Mouse (Mus musculus): ENCODE results near the gene Kars. TPM values are rescaled to one million over a fixed set of nuclear protein-coding genes. Genes with fewer than 3 reads are reported as not detected.
A peak's percentile ranks its signal among the peaks of the same experiment; 100 is the strongest.

Gene Kars
- polyA plus RNA-seq, 1 experiment from 2014 or later, result 162 TPM

- Histone ChIP-seq H3K27ac (no peak within 1 kb of the TSS), H3K9me3 (replicated peaks) (no peaks in the 10 kb centered on the region), H3K9ac (no peak within 1 kb of the TSS), H3K27me3 (replicated peaks) (no peaks in the 10 kb centered on the region), H3K4me1 (peaks cover 20% of the 10 kb centered on the region), H3K4me3 (no peak within 1 kb of the TSS), H3K36me3 (peaks cover 47% of the 10 kb centered on the region), H3K4me2 (no peak within 1 kb of the TSS)
- no peak for ATAC-seq
- 90% methylated on average over 11 of the region's 11 CpGs for WGBS (ENCODE audit: insufficient replicate concordance)
These were observed 3.8 kb upstream of the Kars start, which contains the start of gene Gm6793 for GRCm38 (mm10) chr8:112014936-112015335. TSS of gene Gm6793 (minus strand) at chr8:112015036.

GRCm38 (mm10) chr8:112011816-112012242 lies 706 bp upstream of the Kars start:
- peak; percentile 57 for ATAC-seq
- Histone ChIP-seq H3K4me1 (peaks cover 47% of the 10 kb centered on the region), H3K27ac (peak overlapping the region; percentile 90), H3K36me3 (peaks cover 36% of the 10 kb centered on the region), H3K9me3 (replicated peaks) (no peaks in the 10 kb centered on the region), H3K9ac (peak overlapping the region; percentile 91), H3K4me2 (peak overlapping the region; percentile 96), H3K27me3 (replicated peaks) (no peaks in the 10 kb centered on the region), H3K4me3 (peak overlapping the region; percentile 89)
- WGBS (ENCODE audit: insufficient replicate concordance), result under 1% methylated on average over 40 of the region's 40 CpGs

- 70% methylated on average over 7 of the region's 7 CpGs for whole genome bisulfite sequencing (ENCODE audit: insufficient replicate concordance)
These were observed 1.6 kb downstream of the Kars start for GRCm38 (mm10) chr8:112009558-112009957.

DNA sequence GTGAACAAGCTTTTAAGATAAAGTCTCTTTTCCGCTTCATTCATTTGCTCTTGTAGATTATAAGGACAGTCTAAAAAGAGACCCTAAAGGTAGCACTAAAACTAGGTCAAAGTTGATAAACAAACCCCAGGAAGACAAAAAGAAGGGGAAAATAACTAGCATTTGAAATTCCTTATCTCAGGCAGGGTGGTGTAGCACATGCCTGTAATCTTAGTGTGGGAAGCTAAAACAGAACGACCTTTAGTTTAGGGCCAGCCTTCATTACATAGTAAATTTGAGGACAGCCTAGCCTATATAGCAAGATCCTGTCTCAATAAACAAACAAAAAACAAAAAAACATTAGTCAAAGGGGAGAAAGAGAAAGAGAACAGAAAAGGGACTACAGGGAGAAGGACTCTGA lies 3.5 kb downstream of the Kars start:
- no peaks in the 10 kb centered on the region for H3K9me3 ChIP-seq (replicated peaks)
- no peak overlapping the region for H3K4me3 ChIP-seq
- no peak for ATAC-seq
- 0 out of 2 replicates have a peak overlapping the region, but pooled peaks have one; percentile 36 for H3K27ac ChIP-seq
- 45% methylated on average over 2 of the region's 2 CpGs for WGBS (ENCODE audit: insufficient replicate concordance)
- H3K4me1 ChIP-seq, result peaks cover 40% of the 10 kb centered on the region
- H3K36me3 ChIP-seq, result peaks cover 59% of the 10 kb centered on the region
- H3K9ac ChIP-seq, result 0 out of 2 replicates have a peak overlapping the region, but pooled peaks have one; percentile 2
- H3K4me2 ChIP-seq, result peak overlapping the region; percentile 36
- no peaks in the 10 kb centered on the region for H3K27me3 ChIP-seq (replicated peaks)

More at GRCm38 (mm10) chr8:112009558-112009957, 1.6 kb downstream of the Kars start:
- no peaks in the 10 kb centered on the region for H3K9me3 ChIP-seq (replicated peaks)
- H3K27ac ChIP-seq, result no peak overlapping the region
- ATAC-seq, result no peak
- peaks cover 40% of the 10 kb centered on the region for H3K36me3 ChIP-seq
- peak overlapping the region; percentile 89 for H3K4me3 ChIP-seq
- peak overlapping the region; percentile 96 for H3K4me2 ChIP-seq
- no peaks in the 10 kb centered on the region for H3K27me3 ChIP-seq (replicated peaks)
- peaks cover 47% of the 10 kb centered on the region for H3K4me1 ChIP-seq
- no peak overlapping the region for H3K9ac ChIP-seq

- Histone ChIP-seq H3K9ac (no peak overlapping the region), H3K27ac (no peak overlapping the region), H3K4me1 (peaks cover 34% of the 10 kb centered on the region), H3K36me3 (peaks cover 80% of the 10 kb centered on the region), H3K27me3 (replicated peaks) (no peaks in the 10 kb centered on the region), H3K4me3 (no peak overlapping the region), H3K4me2 (no peak overlapping the region), H3K9me3 (replicated peaks) (no peaks in the 10 kb centered on the region)
- no peak for ATAC-seq
- WGBS (ENCODE audit: insufficient replicate concordance), result 78% methylated on average over 6 of the region's 6 CpGs
These were observed 5.5 kb downstream of the Kars start for GRCm38 (mm10) chr8:112005601-112006000.

- Histone ChIP-seq H3K36me3 (peaks cover 88% of the 10 kb centered on the region), H3K4me2 (no peak overlapping the region), H3K27ac (no peak overlapping the region), H3K9me3 (replicated peaks) (no peaks in the 10 kb centered on the region), H3K9ac (no peak overlapping the region), H3K4me1 (peaks cover 25% of the 10 kb centered on the region), H3K4me3 (no peak overlapping the region), H3K27me3 (replicated peaks) (no peaks in the 10 kb centered on the region)
- no peak for ATAC-seq
These were observed 6.4 kb downstream of the Kars start for GRCm38 (mm10) chr8:112004754-112005153.

DNA sequence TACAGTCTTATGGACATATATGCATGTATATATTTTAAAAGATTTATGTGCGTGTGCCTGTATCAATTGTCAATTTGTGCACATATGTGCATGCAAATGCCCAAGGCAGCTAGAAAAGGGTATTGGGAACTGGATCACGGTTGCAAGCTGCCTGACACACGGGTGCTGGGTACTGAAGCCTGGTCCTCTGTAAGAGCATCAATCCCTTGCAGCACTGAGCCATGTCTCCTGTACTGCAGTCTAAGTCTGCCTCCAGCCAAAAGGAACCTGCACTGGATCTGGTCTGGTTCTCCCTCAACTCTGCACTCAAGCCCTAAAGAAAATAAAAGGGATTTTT lies 18.5 kb downstream of the Kars start:
- ATAC-seq, result no peak
- Histone ChIP-seq H3K9me3 (replicated peaks) (no peaks in the 10 kb centered on the region), H3K4me2 (peak overlapping the region; percentile 91), H3K4me1 (peaks cover 19% of the 10 kb centered on the region), H3K27me3 (replicated peaks) (no peaks in the 10 kb centered on the region), H3K27ac (no peak overlapping the region), H3K9ac (no peak overlapping the region), H3K4me3 (no peak overlapping the region), H3K36me3 (peaks cover 69% of the 10 kb centered on the region)
- WGBS (ENCODE audit: insufficient replicate concordance), result 61% methylated on average over 3 of the region's 3 CpGs

GRCm38 (mm10) chr8:111992013-111992702 lies 19.0 kb downstream of the Kars start, which contains the start of gene Adat1:
TSS of gene Adat1 (minus strand) at chr8:111992302.
- Histone ChIP-seq H3K27me3 (replicated peaks) (no peaks in the 10 kb centered on the region), H3K9me3 (replicated peaks) (no peaks in the 10 kb centered on the region), H3K4me3 (peak within 1 kb of the TSS; percentile 86), H3K4me2 (peak within 1 kb of the TSS; percentile 91), H3K4me1 (peaks cover 19% of the 10 kb centered on the region), H3K9ac (peak within 1 kb of the TSS; percentile 85), H3K36me3 (peaks cover 69% of the 10 kb centered on the region), H3K27ac (peak within 1 kb of the TSS; percentile 56; the same call in 1 of the 2 replicates)
- ATAC-seq, result peak; percentile 94
- WGBS (ENCODE audit: insufficient replicate concordance), result 3% methylated on average over 32 of the region's 33 CpGs

DNA sequence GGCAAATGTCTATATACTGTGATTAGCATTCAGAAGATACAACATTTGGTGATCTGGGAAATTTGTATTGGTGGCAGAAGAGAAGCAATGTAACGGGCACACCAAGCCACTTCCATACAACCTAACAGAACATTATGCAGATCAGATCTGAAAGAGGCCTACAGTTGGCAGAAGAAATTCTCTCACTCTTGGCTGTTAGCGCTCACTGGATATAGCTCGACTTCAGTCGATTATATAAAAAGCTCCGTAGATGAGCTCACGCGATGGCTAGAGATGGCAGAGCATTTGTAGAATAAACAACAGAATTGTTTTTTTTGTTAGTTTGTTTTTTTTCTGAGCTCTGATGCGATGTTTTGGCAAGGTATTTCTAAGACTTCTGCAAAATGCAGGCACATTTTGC lies 19.8 kb downstream of the Kars start:
- peak overlapping the region; percentile 86 for H3K4me3 ChIP-seq
- H3K4me1 ChIP-seq, result peaks cover 19% of the 10 kb centered on the region
- no peak for ATAC-seq
- no peaks in the 10 kb centered on the region for H3K27me3 ChIP-seq (replicated peaks)
- no peaks in the 10 kb centered on the region for H3K9me3 ChIP-seq (replicated peaks)
- peak overlapping the region; percentile 85 for H3K9ac ChIP-seq
- 49% methylated on average over 8 of the region's 8 CpGs for WGBS (ENCODE audit: insufficient replicate concordance)
- no peak overlapping the region for H3K27ac ChIP-seq
- H3K36me3 ChIP-seq, result peaks cover 66% of the 10 kb centered on the region
- peak overlapping the region; percentile 91 for H3K4me2 ChIP-seq

DNA sequence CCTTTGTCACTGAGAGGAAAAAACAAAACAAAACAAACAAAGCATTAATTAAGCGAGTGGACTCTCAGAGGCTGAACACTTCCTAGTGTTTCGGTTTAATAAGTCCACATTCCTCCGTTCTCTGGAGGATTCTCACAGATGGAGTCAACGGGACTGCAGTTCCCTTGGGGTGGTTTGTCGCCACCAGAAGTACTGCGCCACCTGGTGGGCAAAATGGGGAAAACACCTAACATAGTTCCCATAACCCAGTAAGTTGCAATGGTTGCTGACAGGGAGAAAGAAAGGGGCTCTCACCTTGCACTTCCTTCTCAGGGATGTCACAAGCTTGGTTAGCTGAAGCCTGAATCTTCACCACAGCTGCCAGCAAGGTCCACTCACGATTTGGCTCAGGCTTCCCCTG lies 21.2 kb downstream of the Kars start:
- H3K9ac ChIP-seq, result no peak overlapping the region
- no peak overlapping the region for H3K4me3 ChIP-seq
- peaks cover 64% of the 10 kb centered on the region for H3K36me3 ChIP-seq
- H3K4me2 ChIP-seq, result 0 out of 2 replicates have a peak overlapping the region, but pooled peaks have one; percentile 8
- no peaks in the 10 kb centered on the region for H3K27me3 ChIP-seq (replicated peaks)
- peaks cover 20% of the 10 kb centered on the region for H3K4me1 ChIP-seq
- peak; percentile 30; the same call in 1 of the 2 replicates for ATAC-seq
- WGBS (ENCODE audit: insufficient replicate concordance), result 11% methylated on average over 7 of the region's 7 CpGs
- H3K27ac ChIP-seq, result no peak overlapping the region
- H3K9me3 ChIP-seq (replicated peaks), result no peaks in the 10 kb centered on the region

- Histone ChIP-seq H3K27ac (no peak overlapping the region), H3K4me2 (no peak overlapping the region), H3K9ac (no peak overlapping the region), H3K9me3 (replicated peaks) (no peaks in the 10 kb centered on the region), H3K4me1 (peaks cover 13% of the 10 kb centered on the region; the same call in 1 of the 2 replicates), H3K4me3 (no peak overlapping the region), H3K36me3 (peaks cover 82% of the 10 kb centered on the region), H3K27me3 (replicated peaks) (no peaks in the 10 kb centered on the region)
- ATAC-seq, result no peak
- 51% methylated on average over 10 of the region's 10 CpGs for WGBS (ENCODE audit: insufficient replicate concordance)
These were observed 26.6 kb downstream of the Kars start for GRCm38 (mm10) chr8:111984511-111984910.

- Histone ChIP-seq H3K27ac (no peak overlapping the region), H3K27me3 (replicated peaks) (no peaks in the 10 kb centered on the region), H3K9ac (no peak overlapping the region), H3K4me2 (no peak overlapping the region), H3K4me1 (peaks cover 13% of the 10 kb centered on the region), H3K4me3 (no peak overlapping the region), H3K9me3 (replicated peaks) (no peaks in the 10 kb centered on the region), H3K36me3 (peaks cover 81% of the 10 kb centered on the region)
- WGBS (ENCODE audit: insufficient replicate concordance), result 75% methylated on average over 7 of the region's 7 CpGs
- ATAC-seq, result no peak
These were observed 29.0 kb downstream of the Kars start for GRCm38 (mm10) chr8:111982116-111982515.
